Mouse (Mus musculus): Measurements from ENCODE around the gene Gm20518.

GRCm38 (mm10) chr16:17796971-17797811, 94.3 kb downstream of the Gm20518 start, which contains the start of gene Scarf2:
- TF ChIP-seq ZC3H11A (IDR thresholded peaks at IDR 0.05; ENCODE audit: borderline replicate concordance, low read depth, low read length): no peak
- no peak for TF ChIP-seq HCFC1 (IDR thresholded peaks at IDR 0.05; ENCODE audit: borderline replicate concordance, insufficient read depth, low read length)
- TF ChIP-seq ZNF384 (IDR thresholded peaks at IDR 0.05; ENCODE audit: low read depth, low read length): no peak
- TF ChIP-seq MAFK (IDR thresholded peaks at IDR 0.05; ENCODE audit: insufficient read depth, low read depth, low read length): no peak

All from ES-E14 (cell line).